Mouse (Mus musculus): ENCODE results near the gene Ninl. TPM values are rescaled to one million over a fixed set of nuclear protein-coding genes. Genes with fewer than 3 reads are reported as not detected.

Ninl gene
- polyA plus RNA-seq, 1 experiment from 2014 or later, result 14.5 TPM

DNA sequence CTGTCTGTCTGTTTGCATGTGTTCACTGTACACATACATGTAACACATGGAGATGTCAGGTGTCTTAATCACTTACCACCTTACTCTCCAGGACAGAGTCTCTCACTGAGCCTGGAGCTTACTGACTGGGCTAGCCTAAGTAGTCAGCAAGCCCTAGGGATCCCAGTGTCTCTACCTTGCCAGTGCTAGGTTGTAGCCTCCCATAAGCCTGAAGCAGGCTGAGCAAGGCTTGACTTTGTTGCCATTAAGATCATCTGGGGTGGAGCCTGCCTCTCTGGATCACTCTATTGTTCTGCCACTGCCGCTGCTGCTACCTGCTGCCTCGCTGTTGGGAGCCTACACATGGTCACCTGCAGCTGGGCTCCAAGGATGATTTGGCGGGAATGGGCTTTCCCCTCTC lies 66.5 kb downstream of the Ninl start:
- no peaks in the 10 kb centered on the region for H3K9me3 ChIP-seq

DNA sequence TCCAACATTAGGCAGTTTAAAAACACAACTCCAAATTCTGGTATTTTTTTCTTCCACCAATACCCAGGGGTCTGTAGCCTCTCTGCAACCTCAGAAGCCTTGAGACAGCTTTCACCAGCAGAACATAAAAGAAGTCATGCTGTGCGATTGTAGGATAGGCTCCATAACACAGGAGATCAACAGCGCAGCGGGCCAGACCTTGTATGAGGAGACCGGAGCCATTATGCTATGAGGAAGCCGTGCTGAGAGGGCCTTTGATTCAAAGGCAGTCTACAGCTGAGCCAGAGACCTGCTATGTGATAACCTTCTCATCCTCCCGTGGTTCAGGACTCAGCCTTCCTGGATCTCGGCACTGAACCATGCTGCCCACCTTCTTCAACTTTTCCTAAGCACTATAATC lies 67.3 kb downstream of the Ninl start:
- H3K9ac ChIP-seq (replicated peaks), result no peak overlapping the region
- peaks cover 82% of the 10 kb centered on the region for H3K36me3 ChIP-seq
- ATAC-seq (ENCODE audit: insufficient number of reproducible peaks, insufficient read depth, low FRiP score, low TSS enrichment, low read depth), result no peak
- no peaks in the 10 kb centered on the region for H3K4me1 ChIP-seq (replicated peaks)
- 87% methylated on average over 7 of the region's 7 CpGs for WGBS
- H3K9me3 ChIP-seq, result no peaks in the 10 kb centered on the region
- no peak overlapping the region for H3K4me2 ChIP-seq
- H3K27ac ChIP-seq, result no peak overlapping the region
- H3K27me3 ChIP-seq, result no peaks in the 10 kb centered on the region
- H3K4me3 ChIP-seq (replicated peaks), result no peak overlapping the region

More for the DNA sequence above, 66.5 kb downstream of the Ninl start:
- Histone ChIP-seq H3K36me3 (peaks cover 81% of the 10 kb centered on the region), H3K27ac (no peak overlapping the region), H3K27me3 (no peaks in the 10 kb centered on the region), H3K4me3 (replicated peaks) (no peak overlapping the region), H3K9ac (replicated peaks) (no peak overlapping the region), H3K4me1 (replicated peaks) (no peaks in the 10 kb centered on the region), H3K4me2 (no peak overlapping the region)
- no peak for ATAC-seq (ENCODE audit: insufficient number of reproducible peaks, insufficient read depth, low FRiP score, low TSS enrichment, low read depth)
- WGBS, result 94% methylated on average over 3 of the region's 3 CpGs

DNA sequence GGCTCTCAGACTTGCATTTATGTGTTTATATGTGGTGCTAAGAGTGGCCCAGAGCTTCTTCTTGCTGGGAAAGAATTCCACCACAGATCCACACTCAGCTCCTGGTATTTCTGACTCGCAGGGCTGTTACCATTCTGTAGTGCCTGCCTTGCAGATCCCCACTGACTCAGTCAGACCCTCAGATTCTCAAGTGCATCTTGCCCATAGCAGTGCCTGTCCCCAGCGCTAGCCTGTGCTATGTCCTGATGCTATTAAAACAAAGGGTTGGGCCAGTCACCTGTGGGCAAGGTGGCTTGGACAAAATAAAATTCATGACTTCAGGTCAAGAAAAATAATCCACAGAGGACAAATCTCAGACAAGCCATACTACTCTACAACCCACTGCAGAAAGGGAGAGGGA lies 70.0 kb downstream of the Ninl start:
- WGBS, result 92% methylated on average over 2 of the region's 2 CpGs
- H3K4me1 ChIP-seq (replicated peaks), result no peaks in the 10 kb centered on the region
- no peak overlapping the region for H3K4me2 ChIP-seq
- no peak for ATAC-seq (ENCODE audit: insufficient number of reproducible peaks, insufficient read depth, low FRiP score, low TSS enrichment, low read depth)
- H3K27me3 ChIP-seq, result no peaks in the 10 kb centered on the region
- H3K4me3 ChIP-seq (replicated peaks), result no peak overlapping the region
- H3K36me3 ChIP-seq, result peaks cover 75% of the 10 kb centered on the region
- H3K27ac ChIP-seq, result no peak overlapping the region
- H3K9ac ChIP-seq (replicated peaks), result no peak overlapping the region
- H3K9me3 ChIP-seq, result no peaks in the 10 kb centered on the region

DNA sequence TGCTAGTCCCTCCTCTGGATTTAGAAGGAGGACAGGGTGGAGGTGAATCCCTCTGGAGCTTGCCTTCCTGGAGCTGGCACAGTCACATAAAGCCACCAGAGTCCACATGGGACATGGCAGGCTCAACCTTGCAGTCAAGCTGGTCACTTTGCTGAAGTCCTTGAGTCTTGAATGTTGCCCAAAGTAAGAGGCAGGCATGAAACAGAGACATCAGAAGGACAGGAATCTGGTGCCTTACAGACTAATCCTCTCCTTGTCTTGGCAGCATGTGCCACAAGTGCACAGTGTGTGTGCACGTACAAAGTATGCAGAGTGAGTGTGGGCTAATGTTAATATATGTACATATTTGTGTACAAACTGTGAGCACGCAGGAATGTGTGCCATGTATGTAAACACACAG lies 71.7 kb downstream of the Ninl start:
- Histone ChIP-seq H3K36me3 (peaks cover 74% of the 10 kb centered on the region), H3K4me3 (replicated peaks) (no peak overlapping the region), H3K9ac (replicated peaks) (no peak overlapping the region), H3K9me3 (no peaks in the 10 kb centered on the region), H3K4me2 (no peak overlapping the region), H3K4me1 (replicated peaks) (no peaks in the 10 kb centered on the region), H3K27ac (no peak overlapping the region), H3K27me3 (no peaks in the 10 kb centered on the region)
- ATAC-seq (ENCODE audit: insufficient number of reproducible peaks, insufficient read depth, low FRiP score, low TSS enrichment, low read depth), result no peak
- 93% methylated on average over 2 of the region's 2 CpGs for whole genome bisulfite sequencing

DNA sequence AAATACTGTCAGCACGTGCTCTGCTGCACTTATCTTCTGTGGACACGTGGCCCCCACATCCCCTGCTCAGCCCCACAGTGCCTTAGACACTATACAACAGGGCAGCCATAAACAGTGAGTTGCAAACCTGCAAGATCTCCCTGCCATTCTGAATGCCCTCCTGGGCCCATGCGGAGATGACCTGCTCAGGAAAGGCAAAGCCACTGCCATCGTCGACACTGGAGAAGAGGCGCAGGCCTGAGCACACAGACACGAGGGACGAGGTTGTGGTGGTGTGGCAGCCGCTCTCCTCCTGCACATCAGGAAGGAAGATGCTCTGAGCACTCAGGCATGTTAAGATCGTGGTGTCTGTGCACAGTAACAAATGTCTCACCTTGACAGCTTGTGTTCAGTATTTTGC lies 73.2 kb downstream of the Ninl start:
- H3K4me2 ChIP-seq, result no peak overlapping the region
- no peaks in the 10 kb centered on the region for H3K27me3 ChIP-seq
- no peak for ATAC-seq (ENCODE audit: insufficient number of reproducible peaks, insufficient read depth, low FRiP score, low TSS enrichment, low read depth)
- no peaks in the 10 kb centered on the region for H3K4me1 ChIP-seq (replicated peaks)
- H3K9me3 ChIP-seq, result no peaks in the 10 kb centered on the region
- H3K4me3 ChIP-seq (replicated peaks), result no peak overlapping the region
- no peak overlapping the region for H3K27ac ChIP-seq
- peaks cover 70% of the 10 kb centered on the region for H3K36me3 ChIP-seq
- 90% methylated on average over 10 of the region's 10 CpGs for WGBS
- H3K9ac ChIP-seq (replicated peaks), result no peak overlapping the region

DNA sequence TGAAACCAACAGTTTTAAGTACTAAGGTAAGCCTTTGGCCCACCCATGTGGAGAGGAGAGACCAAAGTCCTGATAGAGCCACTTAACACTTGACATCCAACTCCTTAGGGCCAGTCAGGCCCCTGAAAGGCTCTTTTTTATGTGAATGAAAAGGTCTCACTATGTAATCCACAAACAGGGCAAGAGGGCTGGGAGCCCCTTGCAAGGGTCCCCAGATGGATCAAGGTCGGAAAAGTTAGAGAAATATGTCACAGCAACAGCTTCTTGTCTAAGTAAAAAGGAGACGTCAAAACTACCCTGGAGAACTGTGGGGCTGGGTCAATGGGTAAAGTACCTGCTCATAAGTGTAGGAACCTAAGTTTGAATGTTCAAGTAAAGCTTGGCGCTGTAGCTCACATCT lies 74.5 kb downstream of the Ninl start:
- 84% methylated on average over 3 of the region's 3 CpGs for WGBS
- Histone ChIP-seq H3K9ac (replicated peaks) (no peak overlapping the region), H3K4me2 (no peak overlapping the region), H3K27ac (no peak overlapping the region), H3K4me3 (replicated peaks) (no peak overlapping the region), H3K27me3 (no peaks in the 10 kb centered on the region), H3K9me3 (no peaks in the 10 kb centered on the region), H3K36me3 (peaks cover 67% of the 10 kb centered on the region), H3K4me1 (replicated peaks) (no peaks in the 10 kb centered on the region)
- ATAC-seq (ENCODE audit: insufficient number of reproducible peaks, insufficient read depth, low FRiP score, low TSS enrichment, low read depth), result no peak

DNA sequence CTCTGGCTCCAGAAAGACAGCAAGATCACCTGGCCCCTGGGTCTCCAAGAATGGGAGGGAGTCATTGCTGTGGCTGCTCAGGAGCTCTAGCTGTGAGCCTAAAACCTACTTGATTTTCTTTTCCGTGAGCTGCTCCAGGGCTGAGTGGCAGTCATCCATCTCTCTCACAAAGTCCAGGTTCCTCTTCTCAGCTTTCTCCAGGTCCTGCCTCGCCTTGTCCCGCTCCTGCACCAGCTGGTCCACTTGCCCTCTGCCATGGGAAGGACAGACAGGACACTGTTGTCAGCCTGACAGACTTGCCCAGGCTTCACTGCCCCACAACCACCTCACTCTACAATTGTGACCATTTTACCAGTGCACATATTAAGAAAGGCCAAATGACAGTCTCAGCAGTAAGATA lies 75.9 kb downstream of the Ninl start:
- Histone ChIP-seq H3K9ac (replicated peaks) (no peak overlapping the region), H3K4me2 (no peak overlapping the region), H3K4me1 (replicated peaks) (no peaks in the 10 kb centered on the region), H3K4me3 (replicated peaks) (no peak overlapping the region), H3K36me3 (peaks cover 70% of the 10 kb centered on the region), H3K9me3 (no peaks in the 10 kb centered on the region), H3K27me3 (no peaks in the 10 kb centered on the region), H3K27ac (no peak overlapping the region)
- WGBS, result 96% methylated on average over 3 of the region's 3 CpGs
- no peak for ATAC-seq (ENCODE audit: insufficient number of reproducible peaks, insufficient read depth, low FRiP score, low TSS enrichment, low read depth)

DNA sequence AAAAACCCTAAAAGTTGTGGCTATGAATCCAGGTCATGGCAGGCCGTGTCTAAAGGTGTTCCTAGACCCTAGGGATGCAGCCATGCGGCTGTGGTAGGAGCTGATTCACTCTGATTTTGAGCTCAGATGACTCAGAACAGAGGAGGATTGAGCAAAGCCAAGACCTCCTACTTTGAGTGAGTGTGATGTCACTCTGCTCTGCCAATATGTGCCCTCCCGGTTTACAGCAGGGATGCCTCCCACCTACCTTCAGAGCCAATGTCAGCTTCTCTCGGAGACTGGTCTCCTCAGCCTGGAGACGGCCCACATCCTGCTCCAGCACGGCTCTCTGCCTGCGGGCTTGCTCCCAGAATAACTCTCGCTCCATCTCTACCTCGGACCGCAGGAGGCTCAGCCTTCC lies 79.7 kb downstream of the Ninl start:
- Histone ChIP-seq H3K27ac (no peak overlapping the region), H3K9me3 (no peaks in the 10 kb centered on the region), H3K4me1 (replicated peaks) (no peaks in the 10 kb centered on the region), H3K36me3 (peaks cover 76% of the 10 kb centered on the region), H3K9ac (replicated peaks) (no peak overlapping the region), H3K4me3 (replicated peaks) (no peak overlapping the region), H3K27me3 (no peaks in the 10 kb centered on the region), H3K4me2 (no peak overlapping the region)
- no peak for ATAC-seq (ENCODE audit: insufficient number of reproducible peaks, insufficient read depth, low FRiP score, low TSS enrichment, low read depth)
- 89% methylated on average over 10 of the region's 10 CpGs for WGBS

DNA sequence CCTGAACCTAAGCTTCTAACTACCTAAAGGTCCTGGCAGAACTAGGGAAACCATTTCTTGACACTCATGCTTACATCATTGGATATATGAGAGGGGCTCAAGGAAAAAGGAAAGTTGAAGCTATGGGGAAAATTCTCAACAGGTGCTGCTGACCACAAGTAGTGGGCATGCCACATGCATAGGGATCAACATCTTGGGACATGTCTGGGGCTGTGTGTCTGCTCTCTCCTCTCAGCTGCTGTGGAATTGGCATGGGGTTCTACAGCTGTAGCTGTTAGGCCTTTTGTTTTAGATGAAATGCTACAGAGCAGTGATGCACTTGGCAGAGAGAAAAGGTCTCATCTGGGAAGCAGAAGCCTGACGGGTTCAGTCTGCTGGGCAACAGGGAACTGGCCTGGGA lies 83.3 kb downstream of the Ninl start:
- H3K27ac ChIP-seq, result no peak overlapping the region
- no peaks in the 10 kb centered on the region for H3K27me3 ChIP-seq
- WGBS, result 59% methylated on average over 1 of the region's 1 CpGs
- no peaks in the 10 kb centered on the region for H3K4me1 ChIP-seq (replicated peaks)
- no peak overlapping the region for H3K4me2 ChIP-seq
- no peak overlapping the region for H3K4me3 ChIP-seq (replicated peaks)
- ATAC-seq (ENCODE audit: insufficient number of reproducible peaks, insufficient read depth, low FRiP score, low TSS enrichment, low read depth), result no peak
- H3K9ac ChIP-seq (replicated peaks), result no peak overlapping the region
- H3K9me3 ChIP-seq, result no peaks in the 10 kb centered on the region
- H3K36me3 ChIP-seq, result peaks cover 83% of the 10 kb centered on the region

DNA sequence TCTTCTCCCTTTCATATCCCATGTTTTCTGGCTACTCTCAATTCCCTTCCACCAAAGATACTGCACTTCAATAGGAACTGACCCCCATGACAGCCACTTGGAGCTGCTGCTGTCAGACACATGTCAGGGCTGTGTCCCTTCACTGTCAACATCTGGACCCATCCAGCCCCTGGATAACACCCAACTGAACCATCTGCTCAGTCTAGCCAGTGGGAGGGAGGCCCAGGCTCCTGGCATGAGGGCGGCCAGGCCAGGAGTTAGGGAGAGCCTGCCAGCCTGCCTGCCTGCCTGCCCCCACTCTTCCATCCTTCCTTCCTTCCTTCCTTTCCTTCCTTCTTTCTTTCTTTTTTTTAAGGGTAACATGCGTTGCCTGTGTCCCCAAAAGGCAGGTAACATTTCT lies 88.0 kb downstream of the Ninl start:
- no peaks in the 10 kb centered on the region for H3K27me3 ChIP-seq
- no peak overlapping the region for H3K4me2 ChIP-seq
- H3K27ac ChIP-seq, result no peak overlapping the region
- no peaks in the 10 kb centered on the region for H3K9me3 ChIP-seq
- H3K4me1 ChIP-seq (replicated peaks), result no peaks in the 10 kb centered on the region
- no peak for ATAC-seq (ENCODE audit: insufficient number of reproducible peaks, insufficient read depth, low FRiP score, low TSS enrichment, low read depth)
- H3K4me3 ChIP-seq (replicated peaks), result no peak overlapping the region
- H3K9ac ChIP-seq (replicated peaks), result no peak overlapping the region; the same call in 1 of the 2 replicates
- WGBS, result 87% methylated on average over 2 of the region's 2 CpGs
- H3K36me3 ChIP-seq, result peaks cover 76% of the 10 kb centered on the region

DNA sequence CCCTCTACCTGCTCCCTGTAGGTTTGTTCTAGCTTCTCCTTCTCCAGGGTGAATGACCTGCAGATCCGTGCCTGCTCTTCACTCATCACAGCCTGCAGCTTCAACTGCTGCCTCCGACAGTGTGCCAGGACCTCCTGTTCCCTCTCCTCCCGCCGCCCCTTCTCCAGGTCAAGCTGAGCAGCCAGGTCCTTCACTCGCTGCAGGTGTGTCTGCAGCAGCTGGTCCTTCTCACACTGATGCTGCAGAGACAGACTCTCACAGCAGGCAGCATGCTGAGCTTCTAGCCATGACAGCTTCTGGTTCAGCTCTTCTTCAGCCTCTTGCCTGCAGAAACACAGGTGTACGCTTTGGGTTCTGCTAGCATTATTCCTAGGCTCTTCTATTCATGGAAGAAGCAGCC lies 89.1 kb downstream of the Ninl start:
- H3K9me3 ChIP-seq, result no peaks in the 10 kb centered on the region
- 90% methylated on average over 6 of the region's 6 CpGs for whole genome bisulfite sequencing
- H3K4me2 ChIP-seq, result no peak overlapping the region
- no peaks in the 10 kb centered on the region for H3K27me3 ChIP-seq
- no peaks in the 10 kb centered on the region for H3K4me1 ChIP-seq (replicated peaks)
- no peak overlapping the region for H3K9ac ChIP-seq (replicated peaks)
- no peak for ATAC-seq (ENCODE audit: insufficient number of reproducible peaks, insufficient read depth, low FRiP score, low TSS enrichment, low read depth)
- H3K27ac ChIP-seq, result no peak overlapping the region
- H3K4me3 ChIP-seq (replicated peaks), result no peak overlapping the region
- H3K36me3 ChIP-seq, result peaks cover 70% of the 10 kb centered on the region

DNA sequence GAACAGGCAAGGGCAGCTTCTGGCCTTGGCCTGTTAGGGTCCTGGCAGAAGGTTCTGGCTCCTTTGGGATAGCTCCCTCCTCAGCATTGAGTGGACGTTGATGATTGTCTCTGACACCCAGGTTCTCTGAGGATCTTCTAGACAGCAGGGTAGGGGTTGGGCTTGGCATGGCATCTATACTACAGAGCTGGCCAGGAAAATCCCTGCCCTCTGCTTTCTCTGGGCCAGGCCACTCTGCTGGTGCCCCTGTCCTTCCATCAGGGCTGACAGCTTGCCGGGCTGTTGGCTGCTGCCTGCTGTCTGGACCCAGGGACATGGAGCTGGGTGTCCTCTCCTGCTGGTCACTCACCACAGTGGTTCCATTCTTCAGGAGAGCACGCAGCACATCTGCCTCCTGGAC lies 89.5 kb downstream of the Ninl start:
- H3K36me3 ChIP-seq, result peaks cover 70% of the 10 kb centered on the region
- no peak for ATAC-seq (ENCODE audit: insufficient number of reproducible peaks, insufficient read depth, low FRiP score, low TSS enrichment, low read depth)
- H3K4me1 ChIP-seq (replicated peaks), result no peaks in the 10 kb centered on the region
- no peak overlapping the region for H3K27ac ChIP-seq
- H3K4me3 ChIP-seq (replicated peaks), result no peak overlapping the region
- no peak overlapping the region for H3K9ac ChIP-seq (replicated peaks)
- WGBS, result 87% methylated on average over 3 of the region's 3 CpGs
- H3K9me3 ChIP-seq, result no peaks in the 10 kb centered on the region
- H3K27me3 ChIP-seq, result no peaks in the 10 kb centered on the region
- no peak overlapping the region for H3K4me2 ChIP-seq

All from limb, embryonic 12.5 days (tissue).